Mouse (Mus musculus) limb, embryonic 15.5 days (tissue): Measurements from ENCODE around the gene 1600014C10Rik. TPM values are rescaled to one million over a fixed set of nuclear protein-coding genes. Genes with fewer than 3 reads are reported as not detected.

Source experiments
- polyA plus RNA-seq: library from polyadenylated mRNA; unstranded; fragments of >200 nt; fragmentation: Nextera tagmentation; extraction: Ambion mirVana; gene quantifications from 2 replicates; pipeline ENCODE4 v1.2.1, GENCODE M21; 2015

The 1600014C10Rik gene
- polyA plus RNA-seq, 1 experiment from 2014 or later, result 17.6 TPM

Other genes starting within 250 kb of the 1600014C10Rik start
- 35.7 and 36.8 TPM in 2 replicates for gene Uri1, start 159.7 kb upstream of the 1600014C10Rik start, polyA plus RNA-seq
- 55.6 and 62.3 TPM in 2 replicates for gene Ccne1, start 75.7 kb upstream of the 1600014C10Rik start, polyA plus RNA-seq
- 5.4 and 7.2 TPM in 2 replicates for gene Plekhf1, start 44.8 kb downstream of the 1600014C10Rik start, polyA plus RNA-seq
- 54.6 and 55.0 TPM in 2 replicates for gene Pop4, start 88.2 kb downstream of the 1600014C10Rik start, polyA plus RNA-seq